Mouse (Mus musculus) embryonic facial prominence, embryonic 14.5 days (tissue): ENCODE measurements around the gene Pilra. TPM values are rescaled to one million over a fixed set of nuclear protein-coding genes. Genes with fewer than 3 reads are reported as not detected.

Experiments used
- ATAC-seq: fragments of 200-750 bp; cut with Nextera tagmentation; 2 replicates; pipeline ENCODE4 v1.8.0; 2017; ENCODE audit warnings: low read depth, moderate number of reproducible peaks, moderate TSS enrichment
- DNase-seq: peaks from one replicate; pipeline ENCODE4 v3.0.0-alpha.2; 2015; ENCODE audit warnings: low spot score
- H3K27ac ChIP-seq: fragments of 300-500 bp; sonication (generic); replicated peaks from 2 replicates; pipeline ENCODE4 v1.5.1; 2014; ENCODE audit warnings: low read depth, mild to moderate bottlenecking, low read length, moderate library complexity
- H3K27me3 ChIP-seq: fragments of 300-500 bp; sonication (generic); replicated peaks from 2 replicates; pipeline ENCODE4 v1.6.1; 2014; ENCODE audit warnings: low read length; ENCODE audit not compliant: control insufficient read depth, insufficient read depth
- H3K36me3 ChIP-seq: fragments of 300-500 bp; sonication (generic); 2 replicates; pipeline ENCODE4 v1.6.1; 2014; ENCODE audit warnings: low read length, mixed read lengths; ENCODE audit not compliant: control insufficient read depth, insufficient read depth
- H3K4me1 ChIP-seq: fragments of 300-500 bp; sonication (generic); 2 replicates; pipeline ENCODE4 v1.6.1; 2014; ENCODE audit warnings: antibody characterized with exemption, low read length; ENCODE audit not compliant: control insufficient read depth, insufficient read depth
- H3K4me2 ChIP-seq: fragments of 300-500 bp; sonication (generic); 2 replicates; pipeline ENCODE4 v1.6.1; 2014; ENCODE audit warnings: low read depth, mild to moderate bottlenecking, low read length, moderate library complexity, mixed read lengths
- H3K4me3 ChIP-seq: fragments of 300-500 bp; sonication (generic); 2 replicates; pipeline ENCODE4 v1.5.1; 2014; ENCODE audit warnings: low read depth, mild to moderate bottlenecking, low read length
- H3K9ac ChIP-seq: fragments of 300-500 bp; sonication (generic); 2 replicates; pipeline ENCODE4 v1.6.1; 2014; ENCODE audit warnings: low read depth, mild to moderate bottlenecking, low read length, moderate library complexity, mixed read lengths
- H3K9me3 ChIP-seq: fragments of 300-500 bp; sonication (generic); 2 replicates; pipeline ENCODE4 v1.6.1; 2016; ENCODE audit warnings: low read length; ENCODE audit not compliant: control insufficient read depth
- WGBS: fragments of 180-500 bp; shearing (Covaris S2); extraction: QIAGEN DNeasy Blood & Tissue Kit; methylation state at CpG from one replicate; pipeline ENCODE4 v1.1.7; 2014; 5-methylcytosine and 5-hydroxymethylcytosine counted together
- polyA plus RNA-seq: library from polyadenylated mRNA; unstranded; fragments of >200 nt; fragmentation: Nextera tagmentation; extraction: Ambion mirVana; gene quantifications from 2 replicates; pipeline ENCODE4 v1.2.1, GENCODE M21; 2014

Pilra gene
- polyA plus RNA-seq, 1 experiment from 2014 or later, result 0.78 TPM

DNA sequence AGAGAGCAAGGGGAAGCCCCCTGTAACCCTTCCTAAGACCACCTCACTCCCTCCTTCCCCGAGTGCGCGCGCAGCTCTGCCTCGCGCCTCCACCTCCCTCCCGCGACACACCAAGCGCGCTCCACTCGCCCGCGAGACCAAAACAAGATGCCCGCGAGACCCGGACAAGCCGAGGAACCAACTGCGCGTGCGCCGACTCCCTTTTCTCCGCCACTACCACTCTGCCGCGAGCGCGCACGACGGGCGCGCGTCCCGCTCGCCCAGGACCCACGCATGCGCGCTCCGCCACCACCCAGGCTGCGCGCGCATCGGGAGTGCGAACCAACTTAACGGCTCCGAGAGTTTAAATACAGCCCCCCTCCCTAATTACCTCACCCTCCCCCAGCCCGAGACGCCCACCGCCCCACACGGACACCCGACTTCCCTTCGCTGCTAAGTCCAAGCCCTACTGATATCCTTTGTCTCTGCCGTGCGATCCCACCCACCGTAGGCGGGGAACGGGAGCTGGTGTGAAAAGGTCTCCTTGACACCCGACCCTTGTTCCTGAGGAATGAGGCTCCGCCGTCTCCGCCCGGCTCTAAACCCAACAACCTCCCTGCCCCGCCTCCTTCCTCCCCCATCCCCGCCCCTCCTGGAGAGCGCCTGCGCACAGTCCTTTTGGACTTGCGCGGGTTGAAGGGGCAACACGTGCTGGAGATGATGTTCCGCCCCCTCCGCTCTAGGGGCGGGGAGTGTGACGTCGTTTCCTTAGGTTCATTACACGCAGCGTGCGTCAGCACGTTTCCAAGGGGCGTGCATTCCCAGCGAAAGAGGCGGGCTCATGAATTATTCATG, 49.8 kb downstream of the Pilra start:
- peak overlapping the region; percentile 99 for H3K27ac ChIP-seq
- 0% methylated on average over 56 of the region's 79 CpGs for WGBS
- DNase-seq, result peak; percentile 100
- peak; percentile 93 for ATAC-seq
- peak overlapping the region; percentile 85 for H3K9ac ChIP-seq
- no peaks in the 10 kb centered on the region for H3K9me3 ChIP-seq
- peaks cover 28% of the 10 kb centered on the region for H3K4me1 ChIP-seq
- H3K4me3 ChIP-seq, result peak overlapping the region; percentile 61
- H3K36me3 ChIP-seq, result peaks cover 34% of the 10 kb centered on the region
- peak overlapping the region; percentile 78 for H3K4me2 ChIP-seq
- H3K27me3 ChIP-seq, result no peaks in the 10 kb centered on the region

- DNase-seq (peak; percentile 39), ATAC-seq (no peak)
- Histone ChIP-seq H3K9ac (peak overlapping the region; percentile 85), H3K4me3 (peak overlapping the region; percentile 61), H3K36me3 (peaks cover 43% of the 10 kb centered on the region), H3K9me3 (no peaks in the 10 kb centered on the region), H3K27ac (peak overlapping the region; percentile 99), H3K4me1 (peaks cover 28% of the 10 kb centered on the region), H3K27me3 (no peaks in the 10 kb centered on the region), H3K4me2 (peak overlapping the region; percentile 78)
- 3% methylated on average over 33 of the region's 62 CpGs for WGBS
Measured at GRCm38 (mm10) chr5:137785164-137786031, 50.7 kb downstream of the Pilra start.

DNA sequence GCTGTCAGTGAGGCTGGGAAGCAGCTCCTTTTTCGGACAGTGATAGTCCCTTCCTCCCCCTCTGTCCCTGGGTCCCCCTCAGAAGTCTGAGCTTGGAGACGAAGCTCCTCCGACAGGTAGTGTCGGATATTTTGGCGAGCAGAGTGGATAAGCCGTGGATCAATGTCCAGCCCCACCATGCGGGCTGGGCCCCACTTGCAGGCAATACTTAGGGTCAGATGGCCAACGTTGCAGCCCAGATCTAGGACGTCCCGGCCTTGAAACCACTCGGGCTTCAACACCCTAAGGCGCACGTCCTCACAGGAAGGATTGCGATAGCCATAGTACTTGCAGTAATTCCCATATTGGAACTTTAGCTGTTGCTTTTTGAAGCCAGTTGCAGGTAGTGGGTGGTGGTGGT, 51.5 kb downstream of the Pilra start:
- Histone ChIP-seq H3K27me3 (no peaks in the 10 kb centered on the region), H3K36me3 (peaks cover 47% of the 10 kb centered on the region), H3K4me2 (peak overlapping the region; percentile 78), H3K27ac (no peak overlapping the region), H3K9me3 (no peaks in the 10 kb centered on the region), H3K4me1 (peaks cover 28% of the 10 kb centered on the region), H3K9ac (peak overlapping the region; percentile 85), H3K4me3 (peak overlapping the region; percentile 61)
- DNase-seq (no peak), ATAC-seq (no peak)
- 82% methylated on average over 14 of the region's 14 CpGs for WGBS

GRCm38 (mm10) chr5:137783901-137784540, 52.1 kb downstream of the Pilra start:
- peak overlapping the region; percentile 61 for H3K4me3 ChIP-seq
- ATAC-seq (no peak), DNase-seq (no peak)
- WGBS, result 64% methylated on average over 9 of the region's 9 CpGs
- H3K36me3 ChIP-seq, result peaks cover 47% of the 10 kb centered on the region
- H3K9me3 ChIP-seq, result no peaks in the 10 kb centered on the region
- no peak overlapping the region for H3K27ac ChIP-seq
- H3K4me2 ChIP-seq, result peak overlapping the region; percentile 78
- H3K9ac ChIP-seq, result peak overlapping the region; percentile 85
- no peaks in the 10 kb centered on the region for H3K27me3 ChIP-seq
- H3K4me1 ChIP-seq, result peaks cover 28% of the 10 kb centered on the region

DNA sequence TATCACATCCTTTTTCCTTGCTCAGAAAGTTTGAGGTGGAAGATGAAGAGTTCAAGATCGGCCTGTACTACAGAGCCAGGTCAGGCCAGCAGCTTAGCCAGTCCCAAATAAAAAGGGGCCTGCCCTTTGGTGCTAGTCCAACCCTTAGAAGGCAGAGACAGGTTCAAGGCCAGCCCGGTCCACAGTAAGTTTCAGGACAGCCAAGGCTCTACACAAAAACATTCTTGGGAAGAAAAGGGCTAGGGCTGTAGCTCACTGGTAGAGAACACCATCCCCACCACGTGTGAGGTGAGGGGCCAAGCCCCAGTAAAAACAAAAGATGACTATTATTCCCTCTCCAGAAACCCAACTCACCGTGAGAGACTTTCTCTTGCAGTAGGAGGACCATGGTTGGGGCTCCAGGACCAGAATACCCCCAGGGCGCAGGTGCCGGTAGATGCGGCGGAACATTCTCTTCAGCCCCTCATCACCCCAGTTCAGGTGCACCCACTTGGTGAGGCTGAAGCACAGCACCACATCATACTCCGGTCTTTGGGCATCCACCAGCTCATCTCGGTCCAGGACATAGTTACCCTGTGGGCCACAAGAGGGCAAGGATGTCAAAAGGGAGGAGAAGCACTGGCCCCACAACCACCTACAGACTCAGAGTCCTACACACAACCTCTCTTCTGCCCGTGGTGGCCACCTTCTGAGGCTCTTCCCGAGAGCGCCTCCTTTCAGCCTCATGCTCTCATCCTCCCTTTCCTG, 53.1 kb downstream of the Pilra start:
- peak overlapping the region; percentile 78 for H3K4me2 ChIP-seq
- ATAC-seq (no peak), DNase-seq (no peak)
- H3K4me1 ChIP-seq, result peaks cover 24% of the 10 kb centered on the region
- no peaks in the 10 kb centered on the region for H3K27me3 ChIP-seq
- H3K36me3 ChIP-seq, result peaks cover 47% of the 10 kb centered on the region
- H3K4me3 ChIP-seq, result peak overlapping the region; percentile 61
- H3K9ac ChIP-seq, result peak overlapping the region; percentile 85
- no peaks in the 10 kb centered on the region for H3K9me3 ChIP-seq
- 78% methylated on average over 13 of the region's 13 CpGs for WGBS
- no peak overlapping the region for H3K27ac ChIP-seq

GRCm38 (mm10) chr5:137781661-137782060, 54.4 kb downstream of the Pilra start:
- Histone ChIP-seq H3K4me2 (no peak overlapping the region), H3K27me3 (no peaks in the 10 kb centered on the region), H3K27ac (no peak overlapping the region), H3K4me1 (peaks cover 24% of the 10 kb centered on the region), H3K36me3 (peaks cover 47% of the 10 kb centered on the region), H3K4me3 (no peak overlapping the region), H3K9ac (no peak overlapping the region; the same call in 1 of the 2 replicates), H3K9me3 (no peaks in the 10 kb centered on the region)
- 90% methylated on average over 7 of the region's 7 CpGs for WGBS
- ATAC-seq (no peak), DNase-seq (no peak)

- Histone ChIP-seq H3K9ac (peak overlapping the region; percentile 94), H3K4me3 (peak overlapping the region; percentile 97), H3K9me3 (no peaks in the 10 kb centered on the region), H3K36me3 (peaks cover 43% of the 10 kb centered on the region), H3K27me3 (no peaks in the 10 kb centered on the region), H3K27ac (peak overlapping the region; percentile 88), H3K4me2 (peak overlapping the region; percentile 87), H3K4me1 (peaks cover 15% of the 10 kb centered on the region)
- DNase-seq, result no peak
- under 1% methylated on average over 45 of the region's 83 CpGs for WGBS
- ATAC-seq, result peak; percentile 2; the same call in 1 of the 2 replicates
Measured at GRCm38 (mm10) chr5:137779053-137779933, 56.8 kb downstream of the Pilra start.
